Mouse (Mus musculus): Measurements from ENCODE around the gene Nat8f1.
A peak's percentile ranks its signal among the peaks of the same experiment; 100 is the strongest.
"Not testable (repeated sequence)": the region's sequence is repeated elsewhere in the genome, so short reads cannot be mapped to it uniquely, and the experiment has no call there.

Gene Nat8f1

GRCm38 (mm10) chr6:85906911-85907351 lies 8.6 kb downstream of the Nat8f1 start:
- DNase-seq (ENCODE audit: low spot score), result not testable (repeated sequence)

- peak; percentile 79 for DNase-seq (ENCODE audit: low spot score)
These were observed 10.8 kb downstream of the Nat8f1 start, which contains the start of gene Nat8f4 for GRCm38 (mm10) chr6:85904642-85905061. Gene Nat8f4 (minus strand): TSS chr6:85904884.

DNA sequence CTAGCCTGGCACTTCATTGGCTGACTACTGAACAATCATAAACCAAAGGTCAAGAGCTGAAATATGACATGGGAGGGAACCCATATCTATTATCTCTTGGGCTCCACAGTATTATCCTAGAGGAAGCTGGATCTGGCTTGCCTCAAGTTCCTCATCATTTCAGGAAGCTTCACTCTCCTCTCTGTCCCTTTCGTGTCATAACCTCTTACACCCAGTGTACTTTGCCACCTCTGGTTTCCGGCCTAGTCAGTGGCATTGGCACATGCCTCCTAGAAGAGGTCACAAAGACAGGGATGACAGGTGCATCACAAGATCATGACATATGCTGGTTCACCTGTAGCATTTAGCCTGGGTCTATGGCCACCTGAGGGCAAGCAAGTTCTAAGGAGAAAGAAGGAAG lies 13.2 kb downstream of the Nat8f1 start:
- no peak for DNase-seq (ENCODE audit: low spot score)

- not testable (repeated sequence) for DNase-seq (ENCODE audit: low spot score)
These were observed 16.7 kb downstream of the Nat8f1 start for GRCm38 (mm10) chr6:85898596-85899475.

- DNase-seq (ENCODE audit: low spot score), result not testable (repeated sequence)
These were observed 20.3 kb downstream of the Nat8f1 start for GRCm38 (mm10) chr6:85895061-85895648.

DNA sequence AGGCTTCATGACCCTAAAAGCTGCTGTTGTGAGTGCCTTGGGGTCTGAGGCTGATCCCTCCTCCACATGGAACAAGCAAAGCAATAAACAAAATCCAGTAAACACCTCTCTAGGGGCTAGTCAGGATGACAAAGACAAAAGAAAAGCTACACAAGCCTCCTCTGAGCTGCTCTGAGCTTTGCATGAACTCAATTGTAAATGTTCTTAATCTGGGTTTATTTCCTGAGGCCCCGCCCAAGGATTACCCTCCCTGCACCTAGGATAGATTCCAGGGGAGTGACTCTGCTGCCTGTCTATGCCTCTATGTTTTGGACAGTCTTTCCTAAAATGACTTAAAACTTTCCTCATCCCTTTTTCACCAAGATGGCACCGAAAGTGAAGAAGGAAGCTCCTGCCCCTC lies 26.5 kb downstream of the Nat8f1 start:
- DNase-seq (ENCODE audit: low spot score), result no peak

DNA sequence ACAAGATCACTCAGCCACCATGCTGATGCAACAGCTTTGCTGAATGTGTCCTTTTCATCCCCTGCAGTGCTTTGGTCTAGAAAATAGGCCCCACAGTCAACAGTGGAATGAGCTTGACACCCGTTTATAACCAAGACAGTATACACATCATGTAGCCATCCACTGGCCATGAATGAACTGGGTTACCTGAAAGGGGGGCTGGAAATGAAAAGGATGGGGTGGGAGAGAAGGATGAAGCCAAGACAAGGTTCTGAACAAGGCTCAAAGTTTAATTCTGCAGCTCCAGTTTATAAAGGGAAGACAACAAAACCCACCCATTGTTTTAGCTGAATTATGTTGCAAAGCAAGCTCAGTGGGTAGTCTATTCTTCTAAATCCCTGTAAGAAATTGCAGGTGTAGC lies 31.2 kb downstream of the Nat8f1 start:
- DNase-seq (ENCODE audit: low spot score), result no peak

DNA sequence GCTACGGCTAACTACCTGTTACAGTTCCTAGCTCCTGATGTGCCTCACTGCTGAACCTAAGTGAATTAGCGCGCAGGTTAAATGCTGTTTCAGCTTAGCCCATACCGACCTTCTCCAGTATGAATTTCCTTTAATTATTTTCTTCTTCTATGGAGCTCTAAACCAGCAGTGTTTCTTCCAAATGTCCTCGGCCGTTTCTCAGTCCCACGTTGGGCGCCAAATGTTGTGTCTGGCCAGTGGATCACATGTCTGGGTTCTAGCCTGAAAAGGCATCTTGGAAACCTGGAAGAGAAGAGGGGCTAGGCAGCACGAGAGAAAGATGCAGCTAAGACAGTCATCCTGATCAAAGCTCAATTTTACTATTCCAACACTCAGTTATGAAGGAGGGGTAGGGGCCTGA lies 32.2 kb downstream of the Nat8f1 start:
- DNase-seq (ENCODE audit: low spot score), result not testable (repeated sequence)

- not testable (repeated sequence) for DNase-seq (ENCODE audit: low spot score)
These were observed 46.5 kb downstream of the Nat8f1 start, which contains the start of gene Nat8f2 for GRCm38 (mm10) chr6:85869006-85869405. Gene Nat8f2 (minus strand): TSS chr6:85869158.

DNA sequence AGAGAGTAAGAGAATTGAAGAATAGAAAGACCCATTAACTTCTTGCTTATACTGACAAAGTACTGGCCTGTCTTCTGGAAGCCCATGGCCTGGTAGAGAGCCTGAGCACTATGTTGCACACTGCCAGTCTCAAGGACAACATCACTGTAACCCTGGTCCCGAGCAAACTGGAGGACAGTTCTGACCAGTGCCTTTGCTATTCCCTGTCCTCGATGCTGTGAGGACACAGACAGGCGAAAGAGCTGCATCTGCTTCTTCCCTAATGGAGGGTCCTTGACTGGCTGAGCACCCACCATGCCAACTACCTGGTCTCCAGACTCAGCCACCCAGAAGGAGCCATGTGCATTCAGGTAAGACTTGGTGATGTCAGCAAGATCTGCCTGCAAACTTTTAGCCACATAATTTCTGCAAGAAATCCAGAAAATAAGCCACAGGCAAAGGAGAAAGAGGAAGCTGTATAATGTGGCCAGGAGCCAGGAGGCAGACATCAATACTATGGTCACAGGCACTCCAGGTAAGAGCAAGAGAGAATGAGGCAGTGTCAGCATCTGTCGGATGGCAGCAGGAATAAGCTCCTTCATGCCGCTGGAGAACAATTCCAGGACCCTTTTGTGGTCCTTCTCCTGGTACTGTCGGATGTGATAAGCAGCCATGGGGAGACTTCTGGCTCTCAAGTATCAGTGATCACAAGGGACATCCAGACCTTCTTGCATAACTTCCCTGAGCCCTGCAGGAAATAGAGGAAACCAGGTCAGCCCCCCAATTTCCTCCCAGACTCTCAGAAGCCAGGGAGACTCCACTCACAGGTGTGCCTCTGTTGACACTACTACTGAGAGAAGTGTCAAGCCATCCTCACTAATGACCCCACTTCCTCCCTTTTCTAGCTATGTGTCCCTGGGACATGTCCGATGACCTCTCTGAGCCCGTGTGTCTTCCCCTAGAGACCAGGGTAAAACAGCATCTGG lies 47.5 kb downstream of the Nat8f1 start:
- DNase-seq (ENCODE audit: low spot score), result no peak

DNA sequence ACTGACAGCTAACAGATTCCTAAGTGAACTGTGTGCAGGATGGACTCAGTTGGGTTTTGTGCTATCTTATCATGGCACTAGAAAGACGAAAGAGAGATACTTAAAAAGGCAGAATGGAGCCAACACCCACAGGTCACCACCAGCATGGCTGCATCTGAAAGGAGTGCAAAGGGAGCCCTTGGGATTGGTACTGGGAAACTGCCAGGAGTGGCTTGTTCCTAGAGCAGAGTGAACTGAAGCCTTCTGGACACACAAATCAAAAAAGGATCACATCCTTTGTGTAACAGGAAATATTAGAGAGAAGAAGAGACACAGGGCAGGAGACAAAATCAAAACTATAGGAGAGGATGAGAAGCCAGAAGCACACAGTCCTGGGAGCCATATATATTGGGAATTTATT lies 48.5 kb downstream of the Nat8f1 start:
- DNase-seq (ENCODE audit: low spot score), result not testable (repeated sequence)

DNA sequence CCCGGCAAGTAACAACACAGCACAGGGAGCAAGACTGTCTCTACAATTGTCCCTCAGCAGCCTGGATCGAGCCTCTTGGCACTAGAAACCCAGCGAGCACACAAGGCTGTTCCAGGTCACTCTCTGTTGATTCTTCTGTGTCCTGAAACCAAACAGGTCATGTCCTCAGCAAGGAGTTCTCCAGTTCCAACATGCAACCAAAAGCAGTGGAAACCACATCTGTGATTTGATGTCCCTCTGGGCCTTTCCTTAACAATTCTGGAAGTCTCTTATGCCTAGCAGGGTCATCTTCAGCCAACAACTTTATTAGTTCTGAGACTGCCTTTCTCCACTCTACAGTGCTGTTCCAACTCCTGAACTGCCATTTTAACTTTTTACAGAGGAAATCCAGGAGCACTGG lies 49.3 kb downstream of the Nat8f1 start:
- not testable (repeated sequence) for DNase-seq (ENCODE audit: low spot score)

DNA sequence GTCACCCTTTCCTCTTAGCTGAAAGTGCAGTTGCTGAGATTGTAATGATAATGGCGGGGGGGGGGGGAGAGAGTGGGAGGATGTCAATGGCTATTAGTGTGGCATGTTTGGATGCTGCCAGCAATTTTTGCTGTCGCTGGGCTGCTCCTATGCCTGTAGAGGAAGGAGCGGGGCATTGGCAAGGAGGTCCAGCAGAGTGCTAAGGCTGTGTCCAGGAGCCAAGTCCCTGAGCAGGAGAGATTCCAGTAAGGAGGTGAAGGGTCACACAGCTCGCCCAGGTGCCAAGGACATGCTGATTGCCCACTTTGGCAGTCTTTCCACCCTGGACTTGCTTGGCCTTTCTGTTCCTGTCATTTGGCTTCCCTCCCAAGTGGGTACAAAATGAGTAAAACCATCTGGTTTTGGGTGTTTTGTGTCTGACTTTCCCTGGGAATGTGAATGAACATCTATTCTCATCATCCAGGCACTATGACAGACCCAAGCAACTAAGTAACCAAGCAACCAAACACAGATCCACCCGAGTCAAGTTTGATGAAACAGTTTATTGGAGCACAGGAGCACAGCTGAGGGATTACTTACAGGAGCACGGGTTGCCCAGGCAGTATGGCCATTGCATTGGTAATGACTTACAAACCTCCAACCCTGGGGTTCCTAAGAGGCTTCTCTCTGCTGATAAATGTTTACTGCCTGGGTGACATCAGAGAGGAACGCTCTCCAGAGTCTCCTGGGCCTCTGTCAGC lies 50.4 kb downstream of the Nat8f1 start:
- DNase-seq (ENCODE audit: low spot score), result not testable (repeated sequence)

DNA sequence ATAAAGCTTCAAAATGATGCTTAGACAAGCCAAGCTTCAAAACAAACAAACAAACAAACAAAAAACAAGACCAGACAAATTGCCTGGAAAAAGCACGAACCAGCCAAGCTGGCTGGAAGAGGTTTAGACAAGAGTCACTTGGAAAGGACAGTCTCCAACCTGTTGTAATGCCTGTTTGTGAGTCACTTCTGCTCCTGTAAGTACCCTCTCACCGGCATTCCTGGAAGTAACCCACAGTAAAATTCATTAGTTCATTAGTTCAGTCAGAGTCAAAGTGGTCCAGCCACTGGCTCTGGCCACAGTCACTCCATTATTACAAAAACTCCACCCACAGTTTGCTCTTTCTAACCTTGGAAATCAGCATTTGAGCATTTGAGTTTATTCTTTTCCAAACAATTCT lies 51.6 kb downstream of the Nat8f1 start:
- no peak for DNase-seq (ENCODE audit: low spot score)

GRCm38 (mm10) chr6:85863136-85863535 lies 52.4 kb downstream of the Nat8f1 start:
- DNase-seq (ENCODE audit: low spot score), result no peak

GRCm38 (mm10) chr6:85862565-85862964 lies 52.9 kb downstream of the Nat8f1 start:
- DNase-seq (ENCODE audit: low spot score), result no peak

DNA sequence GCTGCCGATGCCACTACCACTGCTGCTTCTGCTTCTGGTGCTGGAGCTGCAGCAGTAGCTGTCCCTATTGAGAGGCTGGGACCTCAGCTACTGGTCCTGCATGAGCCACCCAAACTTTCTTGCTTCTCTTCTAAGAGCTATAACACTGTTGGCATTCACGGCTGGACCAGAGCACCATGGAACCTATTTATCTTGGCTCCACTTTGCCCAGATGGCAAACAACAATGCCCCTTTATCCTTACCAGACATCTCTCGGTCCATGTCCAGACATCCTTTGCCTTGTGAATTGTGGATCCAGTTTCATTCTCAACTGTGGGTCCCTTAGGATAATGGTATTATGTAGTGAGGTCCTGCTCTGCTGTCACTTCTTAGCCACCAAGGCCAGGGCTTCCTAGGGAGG lies 54.2 kb downstream of the Nat8f1 start:
- no peak for DNase-seq (ENCODE audit: low spot score)

Data from spleen, adult 12 weeks (tissue).